Mouse (Mus musculus) ovary, postnatal 36 days (tissue): Measurements from ENCODE around the gene Tceal9.
"Not testable (repeated sequence)": the region's sequence is repeated elsewhere in the genome, so short reads cannot be mapped to it uniquely, and the experiment has no call there.

ENCODE experiments used
- DNase-seq: peaks from one replicate; pipeline ENCODE4 v3.0.0; 2022; ENCODE audit warnings: low spot score, mixed read lengths

Gene Tceal9

DNA sequence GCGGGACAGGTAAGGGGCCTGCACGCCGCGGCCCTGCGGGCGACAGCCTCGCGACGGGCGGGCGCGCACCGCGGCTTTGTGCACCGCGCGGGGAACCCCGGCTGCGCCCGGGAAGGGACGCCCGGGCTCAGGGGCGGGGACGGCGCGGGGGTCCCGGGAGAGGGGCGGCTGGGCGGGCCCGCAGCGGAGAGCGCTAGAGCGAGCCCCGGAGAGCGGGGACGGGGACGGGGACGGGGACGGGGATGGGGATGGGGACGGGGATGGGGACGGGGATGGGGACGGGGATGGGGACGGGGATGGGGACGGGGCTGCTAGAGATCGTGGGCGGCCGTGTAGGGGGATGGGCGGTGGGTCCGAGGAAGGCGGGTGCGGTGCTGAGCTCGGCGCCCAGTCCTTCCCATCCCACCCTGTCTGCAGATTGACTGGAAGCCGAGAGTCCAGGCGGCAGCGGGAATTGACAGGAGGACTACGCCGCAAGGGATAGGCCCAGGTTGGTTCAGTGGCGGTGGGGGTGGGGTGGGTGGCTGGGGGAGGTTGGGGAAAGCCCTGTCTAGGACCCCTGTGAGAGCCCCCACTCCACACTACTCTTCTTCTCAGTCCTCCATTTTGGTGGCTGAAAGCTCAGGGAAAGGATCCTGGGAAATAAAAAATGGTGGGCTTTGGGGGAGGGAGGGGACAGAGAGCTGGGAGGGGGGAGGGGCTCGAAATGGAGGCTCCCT lies 25.7 kb downstream of the Tceal9 start:
- DNase-seq, result not testable (repeated sequence)

DNA sequence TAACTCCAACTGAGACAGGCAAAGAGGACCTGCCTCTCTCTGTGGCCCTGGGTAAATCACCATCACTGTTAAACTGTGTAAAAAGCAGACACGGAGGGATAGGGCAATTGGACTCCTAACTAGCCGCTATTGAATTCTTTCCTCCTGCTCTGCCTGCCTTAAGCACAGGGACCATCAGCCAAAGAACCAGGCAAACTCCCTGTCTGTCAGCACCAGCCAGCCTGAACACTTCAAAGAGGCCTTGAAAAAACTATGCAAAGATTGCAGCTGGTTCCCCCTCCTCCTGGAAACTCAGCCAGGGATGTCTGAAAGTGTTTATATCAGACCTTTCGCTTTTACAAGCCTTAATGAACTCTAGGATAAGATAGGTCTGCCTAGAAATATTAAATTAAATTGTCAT lies 29.7 kb downstream of the Tceal9 start:
- no peak for DNase-seq

DNA sequence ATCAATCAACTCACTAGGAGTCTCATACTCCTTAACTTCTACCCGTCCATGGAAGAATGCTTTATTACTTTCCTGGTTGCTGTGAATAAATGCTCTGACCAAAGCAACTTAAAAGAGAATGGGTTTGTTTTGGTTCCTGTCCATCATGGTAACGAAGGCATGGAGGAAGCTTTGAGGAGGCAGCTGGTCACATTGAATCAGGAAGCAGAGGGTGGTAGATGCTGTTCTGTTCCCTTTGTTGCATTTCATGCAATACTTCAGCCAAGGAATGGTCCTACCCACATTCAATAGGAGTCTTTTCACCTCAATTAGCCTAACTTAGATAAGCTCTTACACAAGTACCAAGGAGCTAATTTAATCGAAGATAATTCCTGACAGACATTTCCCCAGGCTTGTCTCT lies 30.5 kb downstream of the Tceal9 start:
- DNase-seq, result no peak

DNA sequence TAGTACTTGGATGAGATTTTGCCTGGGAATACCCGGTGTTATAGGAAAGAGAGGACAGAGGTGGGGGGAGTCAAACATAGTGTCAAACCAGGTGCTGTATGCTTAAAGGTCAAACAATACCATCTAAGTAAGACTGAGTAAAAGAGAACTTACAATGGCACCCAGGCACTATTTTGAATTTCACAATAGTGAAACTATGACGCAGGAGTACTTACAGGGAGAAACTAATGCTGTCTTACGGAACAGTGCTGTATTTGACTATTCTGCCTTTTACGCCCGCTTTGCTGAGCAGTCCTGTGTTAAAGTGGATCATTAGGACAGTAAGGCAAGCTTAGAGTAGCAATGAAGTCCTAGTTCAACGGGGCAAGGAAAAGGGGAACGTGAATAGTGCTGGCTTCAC lies 32.7 kb downstream of the Tceal9 start:
- DNase-seq, result no peak

GRCm38 (mm10) chrX:136278401-136278800 lies 33.5 kb downstream of the Tceal9 start:
- no peak for DNase-seq

DNA sequence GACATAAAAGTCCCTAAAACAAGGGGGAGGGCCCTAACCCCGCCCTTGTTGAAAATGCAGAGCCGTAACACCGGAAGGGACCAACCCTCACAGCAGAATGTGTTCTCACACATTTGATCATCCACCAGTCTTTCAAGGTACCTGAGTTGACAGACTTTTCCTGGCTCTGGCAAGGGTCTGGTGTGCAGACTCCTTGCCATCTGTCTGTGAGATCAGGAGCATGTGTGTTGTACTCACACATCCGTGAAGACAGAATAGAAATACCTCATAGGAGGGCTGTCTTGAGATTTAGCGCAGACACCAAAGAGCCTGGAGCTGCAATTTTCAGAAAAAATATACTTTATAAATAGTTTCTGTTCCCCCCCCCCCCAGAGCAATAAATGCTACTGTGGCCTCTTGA lies 34.5 kb downstream of the Tceal9 start:
- no peak for DNase-seq

DNA sequence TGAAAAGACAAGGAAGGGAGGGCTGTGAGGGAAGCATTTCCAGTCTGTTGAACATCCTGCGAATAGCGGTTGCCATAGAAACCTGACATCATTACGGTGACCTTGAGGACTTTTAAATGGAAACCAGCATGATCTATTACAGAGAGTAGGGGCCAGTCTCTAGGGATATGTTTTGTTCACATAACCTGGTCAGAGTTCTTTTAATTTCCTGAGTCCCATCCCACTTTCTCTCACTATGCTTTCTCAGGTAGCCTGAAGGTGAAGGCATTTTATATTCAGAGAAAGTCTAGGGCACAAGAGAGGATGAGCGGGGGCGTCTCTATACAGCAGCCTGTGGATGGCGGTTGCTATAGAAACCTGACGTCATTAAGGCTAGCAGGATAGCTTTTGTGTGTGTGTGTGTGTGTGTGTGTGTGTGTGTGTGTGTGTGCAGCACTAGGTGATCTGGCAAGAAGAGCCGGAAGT lies 46.0 kb downstream of the Tceal9 start:
- DNase-seq, result no peak
